Mouse (Mus musculus) kidney, embryonic 15.5 days (tissue): ENCODE measurements around the gene Paf1. TPM values are rescaled to one million over a fixed set of nuclear protein-coding genes. Genes with fewer than 3 reads are reported as not detected.

Experiments used
- ATAC-seq: fragments of 200-750 bp; cut with Nextera tagmentation; replicated peaks from 2 replicates; pipeline ENCODE4 v1.8.0; 2017; ENCODE audit warnings: moderate TSS enrichment; ENCODE audit not compliant: low FRiP score
- H3K27ac ChIP-seq: fragments of 300-500 bp; sonication (generic); 2 replicates; pipeline ENCODE4 v1.5.1; 2015; ENCODE audit warnings: mild to moderate bottlenecking, inconsistent platforms
- H3K27me3 ChIP-seq: fragments of 300-500 bp; sonication (generic); 2 replicates; pipeline ENCODE4 v1.6.1; 2015; ENCODE audit warnings: inconsistent platforms
- H3K36me3 ChIP-seq: fragments of 300-500 bp; sonication (generic); 2 replicates; pipeline ENCODE4 v1.6.1; 2015; ENCODE audit warnings: inconsistent platforms
- H3K4me1 ChIP-seq: fragments of 300-500 bp; sonication (generic); 2 replicates; pipeline ENCODE4 v1.6.1; 2015; ENCODE audit warnings: inconsistent platforms
- H3K4me2 ChIP-seq: fragments of 300-500 bp; sonication (generic); 2 replicates; pipeline ENCODE4 v1.6.1; 2015; ENCODE audit warnings: moderate library complexity, mild to moderate bottlenecking, inconsistent platforms
- H3K4me3 ChIP-seq: fragments of 300-500 bp; sonication (generic); replicated peaks from 2 replicates; pipeline ENCODE4 v1.5.1; 2015; ENCODE audit warnings: mild to moderate bottlenecking, inconsistent platforms
- H3K9ac ChIP-seq: fragments of 300-500 bp; sonication (generic); 2 replicates; pipeline ENCODE4 v1.6.1; 2015; ENCODE audit warnings: mild to moderate bottlenecking, inconsistent platforms
- H3K9me3 ChIP-seq: fragments of 300-500 bp; sonication (generic); replicated peaks from 2 replicates; pipeline ENCODE4 v1.6.1; 2016; ENCODE audit warnings: inconsistent platforms
- WGBS: fragments of 180-500 bp; shearing (Covaris S2); methylation state at CpG from one replicate; pipeline ENCODE4 v1.1.7; 2015; ENCODE audit warnings: mixed read lengths; 5-methylcytosine and 5-hydroxymethylcytosine counted together
- polyA plus RNA-seq: library from polyadenylated mRNA; unstranded; fragments of >200 nt; fragmentation: Nextera tagmentation; extraction: Ambion mirVana; gene quantifications from 2 replicates; pipeline ENCODE4 v1.2.1, GENCODE M21; 2015

Gene Paf1
- polyA plus RNA-seq, 1 experiment from 2014 or later, result 100 TPM

GRCm38 (mm10) chr7:28358431-28358830 is 34.3 kb upstream of the Paf1 start:
- peaks cover 28% of the 10 kb centered on the region for H3K4me1 ChIP-seq
- H3K4me3 ChIP-seq, result no peak overlapping the region
- H3K4me2 ChIP-seq, result no peak overlapping the region
- ATAC-seq, result no peak
- no peaks in the 10 kb centered on the region for H3K27me3 ChIP-seq
- H3K36me3 ChIP-seq, result peaks cover 69% of the 10 kb centered on the region
- peak overlapping the region; percentile 87 for H3K27ac ChIP-seq
- 0 out of 2 replicates have a peak overlapping the region, but pooled peaks have one; percentile 14 for H3K9ac ChIP-seq
- no peaks in the 10 kb centered on the region for H3K9me3 ChIP-seq
- 67% methylated on average over 7 of the region's 7 CpGs for WGBS

- H3K9me3 ChIP-seq, result no peaks in the 10 kb centered on the region
- no peak overlapping the region for H3K9ac ChIP-seq
- no peak overlapping the region for H3K27ac ChIP-seq
- no peaks in the 10 kb centered on the region for H3K27me3 ChIP-seq
- no peak overlapping the region for H3K4me3 ChIP-seq
- WGBS, result 85% methylated on average over 10 of the region's 10 CpGs
- peaks cover 69% of the 10 kb centered on the region for H3K36me3 ChIP-seq
- no peak for ATAC-seq
- no peak overlapping the region for H3K4me2 ChIP-seq
- peaks cover 28% of the 10 kb centered on the region for H3K4me1 ChIP-seq
These were observed 32.9 kb upstream of the Paf1 start for GRCm38 (mm10) chr7:28359854-28360253.

GRCm38 (mm10) chr7:28360291-28360690 is 32.5 kb upstream of the Paf1 start:
- Histone ChIP-seq H3K36me3 (peaks cover 70% of the 10 kb centered on the region), H3K9ac (no peak overlapping the region), H3K27me3 (no peaks in the 10 kb centered on the region), H3K4me1 (peaks cover 28% of the 10 kb centered on the region), H3K4me3 (no peak overlapping the region), H3K9me3 (no peaks in the 10 kb centered on the region), H3K4me2 (no peak overlapping the region), H3K27ac (no peak overlapping the region)
- WGBS, result 97% methylated on average over 6 of the region's 6 CpGs
- ATAC-seq, result no peak

GRCm38 (mm10) chr7:28361647-28362341 is 31.0 kb upstream of the Paf1 start:
- Histone ChIP-seq H3K9ac (no peak overlapping the region), H3K9me3 (no peaks in the 10 kb centered on the region), H3K4me3 (no peak overlapping the region), H3K4me1 (peaks cover 25% of the 10 kb centered on the region), H3K27me3 (no peaks in the 10 kb centered on the region), H3K36me3 (peaks cover 84% of the 10 kb centered on the region), H3K4me2 (no peak overlapping the region), H3K27ac (no peak overlapping the region)
- 95% methylated on average over 20 of the region's 20 CpGs for whole genome bisulfite sequencing
- no peak for ATAC-seq

GRCm38 (mm10) chr7:28362441-28363060 is 30.2 kb upstream of the Paf1 start:
- ATAC-seq, result no peak
- H3K36me3 ChIP-seq, result peaks cover 92% of the 10 kb centered on the region
- H3K27ac ChIP-seq, result no peak overlapping the region
- no peaks in the 10 kb centered on the region for H3K9me3 ChIP-seq
- H3K4me2 ChIP-seq, result no peak overlapping the region
- 81% methylated on average over 16 of the region's 16 CpGs for WGBS
- peaks cover 17% of the 10 kb centered on the region for H3K4me1 ChIP-seq
- no peaks in the 10 kb centered on the region for H3K27me3 ChIP-seq
- H3K9ac ChIP-seq, result no peak overlapping the region
- no peak overlapping the region for H3K4me3 ChIP-seq

GRCm38 (mm10) chr7:28367663-28368275 is 25.0 kb upstream of the Paf1 start:
- Histone ChIP-seq H3K4me1 (peaks cover 32% of the 10 kb centered on the region), H3K27ac (no peak overlapping the region), H3K4me2 (no peak overlapping the region), H3K9me3 (no peaks in the 10 kb centered on the region), H3K36me3 (peaks cover 75% of the 10 kb centered on the region), H3K27me3 (no peaks in the 10 kb centered on the region), H3K9ac (no peak overlapping the region), H3K4me3 (no peak overlapping the region)
- WGBS, result 84% methylated on average over 16 of the region's 16 CpGs
- no peak for ATAC-seq

GRCm38 (mm10) chr7:28368276-28368920 is 24.4 kb upstream of the Paf1 start:
- Histone ChIP-seq H3K27me3 (no peaks in the 10 kb centered on the region), H3K4me3 (no peak overlapping the region), H3K36me3 (peaks cover 69% of the 10 kb centered on the region), H3K9ac (no peak overlapping the region), H3K9me3 (no peaks in the 10 kb centered on the region), H3K4me1 (peaks cover 32% of the 10 kb centered on the region), H3K4me2 (peak overlapping the region; percentile 73; the same call in 1 of the 2 replicates), H3K27ac (no peak overlapping the region)
- 93% methylated on average over 16 of the region's 16 CpGs for WGBS
- no peak for ATAC-seq

GRCm38 (mm10) chr7:28370051-28370450 is 22.7 kb upstream of the Paf1 start:
- Histone ChIP-seq H3K4me2 (peak overlapping the region; percentile 73), H3K4me3 (peak overlapping the region; percentile 88), H3K27ac (no peak overlapping the region), H3K36me3 (peaks cover 53% of the 10 kb centered on the region), H3K9ac (peak overlapping the region; percentile 98), H3K27me3 (no peaks in the 10 kb centered on the region), H3K9me3 (no peaks in the 10 kb centered on the region), H3K4me1 (peaks cover 47% of the 10 kb centered on the region)
- no peak for ATAC-seq
- WGBS, result 91% methylated on average over 14 of the region's 14 CpGs

- Histone ChIP-seq H3K36me3 (peaks cover 43% of the 10 kb centered on the region), H3K9ac (peak overlapping the region; percentile 98), H3K4me1 (peaks cover 55% of the 10 kb centered on the region), H3K4me2 (peak overlapping the region; percentile 73), H3K27ac (peak overlapping the region; percentile 97), H3K9me3 (no peaks in the 10 kb centered on the region), H3K4me3 (peak overlapping the region; percentile 88), H3K27me3 (no peaks in the 10 kb centered on the region)
- ATAC-seq, result no peak
- whole genome bisulfite sequencing, result 4% methylated on average over 11 of the region's 11 CpGs
These were observed 21.7 kb upstream of the Paf1 start for GRCm38 (mm10) chr7:28370977-28371513.

GRCm38 (mm10) chr7:28371514-28371989 is 21.2 kb upstream of the Paf1 start:
- WGBS, result under 1% methylated on average over 41 of the region's 43 CpGs
- H3K36me3 ChIP-seq, result peaks cover 38% of the 10 kb centered on the region
- peak overlapping the region; percentile 73 for H3K4me2 ChIP-seq
- peaks cover 60% of the 10 kb centered on the region for H3K4me1 ChIP-seq
- H3K27me3 ChIP-seq, result no peaks in the 10 kb centered on the region
- H3K9ac ChIP-seq, result peak overlapping the region; percentile 98
- H3K9me3 ChIP-seq, result no peaks in the 10 kb centered on the region
- ATAC-seq, result 0 out of 2 replicates have a peak, but pooled peaks have one; percentile 2
- peak overlapping the region; percentile 97 for H3K27ac ChIP-seq
- peak overlapping the region; percentile 88 for H3K4me3 ChIP-seq

- no peaks in the 10 kb centered on the region for H3K27me3 ChIP-seq
- peak within 1 kb of the TSS; percentile 73 for H3K4me2 ChIP-seq
- no peaks in the 10 kb centered on the region for H3K9me3 ChIP-seq
- peak; percentile 91 for ATAC-seq
- H3K9ac ChIP-seq, result peak within 1 kb of the TSS; percentile 98
- H3K4me3 ChIP-seq, result peak within 1 kb of the TSS; percentile 88
- under 1% methylated on average over 58 of the region's 66 CpGs for WGBS
- peaks cover 68% of the 10 kb centered on the region for H3K4me1 ChIP-seq
- peak within 1 kb of the TSS; percentile 97 for H3K27ac ChIP-seq
- peaks cover 28% of the 10 kb centered on the region for H3K36me3 ChIP-seq
These were observed 20.3 kb upstream of the Paf1 start, which contains the start of gene Plekhg2 for GRCm38 (mm10) chr7:28372251-28373108. TSS of gene Plekhg2 (minus strand) at chr7:28372599.
